Mouse (Mus musculus) spleen, postnatal 36 days (tissue): ENCODE data around the gene Celf2.

Experiments used
- DNase-seq, 2 experiments: peaks; one replicate each; pipeline ENCODE4 v3.0.0; 2022; ENCODE audit warnings: low spot score in 2 of 2, mixed read lengths in 1 of 2

Celf2 gene

GRCm38 (mm10) chr2:7392500-7392899, 116.9 kb downstream of the Celf2 start:
- DNase-seq = no peak

GRCm38 (mm10) chr2:7389264-7389663, 120.1 kb downstream of the Celf2 start:
- no peak for DNase-seq

- DNase-seq = no peak
These were observed 130.6 kb downstream of the Celf2 start for GRCm38 (mm10) chr2:7378736-7379135.

- DNase-seq = no peak
These were observed 131.5 kb downstream of the Celf2 start for GRCm38 (mm10) chr2:7377878-7378277.

- no peak for DNase-seq
These were observed 141.6 kb downstream of the Celf2 start for GRCm38 (mm10) chr2:7367738-7368137.

GRCm38 (mm10) chr2:7359557-7359956, 149.8 kb downstream of the Celf2 start:
- no peak for DNase-seq

GRCm38 (mm10) chr2:7358816-7359215, 150.5 kb downstream of the Celf2 start:
- no peak for DNase-seq

- no peak for DNase-seq
These were observed 158.1 kb downstream of the Celf2 start for GRCm38 (mm10) chr2:7351234-7351633.

GRCm38 (mm10) chr2:7346703-7347461, 162.5 kb downstream of the Celf2 start:
- no peak for DNase-seq

- no peak for DNase-seq
These were observed 164.4 kb downstream of the Celf2 start for GRCm38 (mm10) chr2:7344951-7345350.

GRCm38 (mm10) chr2:7342911-7343478, 166.4 kb downstream of the Celf2 start:
- no peak for DNase-seq

GRCm38 (mm10) chr2:7334846-7335245, 174.5 kb downstream of the Celf2 start:
- DNase-seq = no peak

GRCm38 (mm10) chr2:7328018-7328899, 181.1 kb downstream of the Celf2 start:
- DNase-seq = no peak

GRCm38 (mm10) chr2:7319760-7320159, 189.6 kb downstream of the Celf2 start:
- no peak for DNase-seq

GRCm38 (mm10) chr2:7311776-7312175, 197.6 kb downstream of the Celf2 start:
- DNase-seq = no peak

GRCm38 (mm10) chr2:7310840-7311182, 198.6 kb downstream of the Celf2 start:
- DNase-seq = no peak

GRCm38 (mm10) chr2:7310129-7310839, 199.1 kb downstream of the Celf2 start:
- DNase-seq = no peak

GRCm38 (mm10) chr2:7309324-7309723, 200.0 kb downstream of the Celf2 start:
- no peak for DNase-seq

- no peak for DNase-seq
These were observed 200.6 kb downstream of the Celf2 start for GRCm38 (mm10) chr2:7308731-7309130.

GRCm38 (mm10) chr2:7287434-7287833, 221.9 kb downstream of the Celf2 start:
- DNase-seq = no peak

- DNase-seq = no peak
These were observed 236.1 kb downstream of the Celf2 start for GRCm38 (mm10) chr2:7273214-7273613.

- peak; percentile 7 to 18 for DNase-seq
These were observed 239.3 kb downstream of the Celf2 start for GRCm38 (mm10) chr2:7270051-7270450.
